Mouse (Mus musculus): Measurements from ENCODE around the gene Mob2.

Mob2 gene

DNA sequence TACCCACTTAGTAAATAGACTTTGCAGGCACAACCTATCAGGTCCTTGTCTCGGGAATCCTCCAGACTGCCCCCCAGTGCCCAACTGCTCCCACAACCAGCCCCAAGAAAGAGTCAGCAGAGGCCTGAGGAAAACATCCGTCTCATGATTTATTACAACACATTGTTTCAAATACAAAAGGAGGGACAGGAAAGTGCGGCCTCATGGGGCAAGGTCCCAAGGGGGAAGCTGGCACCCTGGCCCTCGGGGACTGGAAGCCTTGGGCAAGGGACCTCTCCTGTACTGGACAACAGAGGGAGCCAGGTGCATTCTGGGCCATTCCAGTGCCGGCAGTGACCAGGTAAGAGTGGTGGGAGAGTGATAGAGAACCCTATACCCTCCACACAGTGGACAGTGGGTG is 18.5 kb upstream of the Mob2 start:
- no peak for DNase-seq (ENCODE audit: low spot score)

- no peak for DNase-seq (ENCODE audit: low spot score)
Observed at GRCm38 (mm10) chr7:142077138-142077537, 16.3 kb upstream of the Mob2 start.

DNA sequence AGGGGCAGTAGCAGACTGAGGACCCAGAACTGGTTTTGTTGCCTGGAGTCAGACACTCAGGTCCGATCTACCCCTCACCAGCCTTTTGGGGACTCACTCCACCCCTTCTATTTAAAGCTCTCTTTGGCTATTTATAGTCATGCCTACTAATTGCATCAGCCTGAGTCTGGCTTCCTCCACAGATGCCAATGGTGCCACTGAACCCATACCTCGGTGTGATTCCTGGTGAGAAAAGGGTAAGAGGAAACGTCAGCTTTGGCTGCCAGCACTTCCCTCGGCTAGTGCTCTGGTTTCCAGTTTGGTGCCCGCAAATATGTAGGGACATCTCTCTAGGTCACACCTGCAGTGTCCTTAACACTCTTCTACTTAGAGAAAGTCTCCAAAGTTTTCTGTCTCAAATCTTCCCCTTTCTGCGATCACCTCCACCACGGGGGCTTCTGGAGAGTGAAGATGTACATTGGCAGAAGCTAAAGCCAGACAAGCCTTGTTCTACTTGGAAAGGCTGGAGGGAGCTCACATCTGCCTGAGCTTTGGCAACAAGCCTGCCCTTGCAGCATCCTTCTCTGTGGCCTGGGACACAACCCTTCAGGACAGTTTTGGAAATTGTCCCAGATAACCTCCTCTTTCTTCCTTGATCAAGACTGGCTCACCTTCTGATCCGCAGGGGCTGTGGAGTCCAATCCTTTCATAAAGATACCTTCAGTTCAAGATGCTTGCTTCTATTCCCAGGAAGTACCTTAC is 13.5 kb upstream of the Mob2 start:
- no peak for DNase-seq (ENCODE audit: low spot score)

DNA sequence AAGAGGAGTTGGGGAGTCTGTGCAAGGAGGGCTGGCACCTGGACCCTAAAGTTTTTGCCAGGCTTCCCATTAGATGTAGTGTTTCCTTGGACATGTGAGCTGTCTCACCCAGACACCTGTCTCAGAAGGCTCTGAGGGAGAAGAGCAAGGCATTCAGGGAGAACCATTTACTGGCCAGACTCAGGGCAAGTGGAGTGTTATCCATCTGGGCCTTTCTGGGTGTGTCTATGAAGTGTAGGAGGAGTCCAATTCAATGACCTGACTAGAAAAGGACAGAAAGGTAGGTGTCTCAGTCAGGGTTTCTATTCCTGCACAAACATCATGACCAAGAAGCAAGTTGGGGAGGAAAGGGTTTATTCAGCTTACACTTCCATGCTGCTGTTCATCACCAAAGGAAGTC is 10.9 kb upstream of the Mob2 start:
- DNase-seq (ENCODE audit: low spot score): no peak

GRCm38 (mm10) chr7:142071212-142071578 is 10.3 kb upstream of the Mob2 start:
- no peak for DNase-seq (ENCODE audit: low spot score)

- peak; percentile 34 for DNase-seq (ENCODE audit: low spot score)
Observed at GRCm38 (mm10) chr7:142070458-142071211, 9.8 kb upstream of the Mob2 start.

- DNase-seq (ENCODE audit: low spot score): no peak
Observed at GRCm38 (mm10) chr7:142068429-142068828, 7.6 kb upstream of the Mob2 start.

GRCm38 (mm10) chr7:142060185-142060930 is 507 bp downstream of the Mob2 start:
- peak; percentile 14 for DNase-seq (ENCODE audit: low spot score)

GRCm38 (mm10) chr7:142059024-142059423 is 1.8 kb downstream of the Mob2 start:
- no peak for DNase-seq (ENCODE audit: low spot score)

DNA sequence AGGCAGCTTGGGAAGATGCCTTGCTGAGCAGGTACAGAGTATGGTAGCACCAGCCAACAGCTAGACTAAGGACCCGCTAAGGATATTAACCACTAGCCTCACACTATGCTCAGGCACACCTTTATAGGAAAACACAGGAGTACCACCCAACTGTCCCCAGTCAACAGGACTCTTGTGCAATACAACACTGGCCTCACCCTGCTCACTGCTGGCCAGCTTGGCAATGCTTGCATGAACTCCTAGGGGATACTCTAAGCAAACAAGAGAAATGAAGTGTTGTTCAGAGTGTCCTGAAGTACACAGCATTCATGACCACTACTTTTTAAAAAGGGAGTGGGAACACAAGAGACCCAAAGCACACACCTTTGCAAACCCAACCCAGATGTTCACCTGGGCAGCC is 3.7 kb downstream of the Mob2 start:
- DNase-seq (ENCODE audit: low spot score): no peak

GRCm38 (mm10) chr7:142056601-142057061 is 4.2 kb downstream of the Mob2 start:
- no peak for DNase-seq (ENCODE audit: low spot score)

DNA sequence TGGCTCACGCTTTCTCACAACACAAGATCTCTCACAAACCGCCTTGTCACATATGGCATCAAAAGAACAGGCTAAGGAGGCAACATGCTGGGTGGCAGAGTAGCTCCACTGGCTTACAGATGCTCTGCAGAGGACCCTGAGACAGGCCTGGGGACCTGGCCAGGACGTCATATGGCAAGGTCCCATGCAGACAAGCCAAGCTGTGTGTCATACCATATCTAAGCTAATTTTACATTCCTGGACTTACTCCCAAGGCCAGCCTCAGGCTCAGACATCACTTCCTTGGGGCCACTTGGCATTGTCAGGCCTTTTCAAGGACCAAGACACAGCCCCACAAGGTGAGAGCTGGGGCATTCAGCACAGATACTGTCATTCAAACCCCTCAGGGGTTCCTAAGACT is 5.4 kb downstream of the Mob2 start:
- no peak for DNase-seq (ENCODE audit: low spot score)

DNA sequence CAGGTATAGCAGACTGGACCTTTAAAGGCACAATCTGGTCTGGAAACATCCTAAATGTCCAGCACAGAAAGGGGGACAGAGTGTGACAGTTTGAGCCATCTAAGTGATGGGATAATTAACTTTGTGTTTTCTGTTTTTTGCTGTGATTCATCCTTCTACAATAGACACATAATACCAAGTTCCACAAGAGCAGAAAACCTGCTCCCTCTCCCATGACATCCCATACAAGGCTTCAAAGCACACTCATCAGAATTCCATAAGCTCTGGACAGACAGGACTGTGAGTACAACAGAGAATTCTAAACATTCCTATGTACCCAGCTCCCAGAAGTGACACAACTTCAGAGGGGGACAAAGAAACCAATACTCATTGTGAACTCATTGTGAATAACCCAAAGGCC is 10.3 kb downstream of the Mob2 start:
- DNase-seq (ENCODE audit: low spot score): no peak

DNA sequence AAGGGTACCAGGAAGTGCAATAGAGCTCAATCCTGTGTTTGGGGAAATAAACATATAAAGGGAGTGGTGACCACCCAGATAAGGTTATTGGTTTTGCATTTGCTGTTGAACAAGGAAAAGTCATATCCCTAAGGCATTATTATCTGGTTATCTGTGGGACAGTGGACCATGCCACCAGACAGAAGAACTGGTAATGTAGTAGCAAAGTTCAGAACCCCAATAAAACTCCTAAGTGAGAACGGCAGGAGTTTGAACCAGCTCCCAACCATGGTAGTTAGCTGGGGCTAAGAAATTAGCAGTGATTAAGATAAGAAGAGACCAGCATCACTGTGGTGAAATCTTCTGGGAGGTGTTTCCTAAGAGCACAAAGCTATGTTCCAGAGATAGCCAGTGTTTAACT is 14.9 kb downstream of the Mob2 start:
- no peak for DNase-seq (ENCODE audit: low spot score)

DNA sequence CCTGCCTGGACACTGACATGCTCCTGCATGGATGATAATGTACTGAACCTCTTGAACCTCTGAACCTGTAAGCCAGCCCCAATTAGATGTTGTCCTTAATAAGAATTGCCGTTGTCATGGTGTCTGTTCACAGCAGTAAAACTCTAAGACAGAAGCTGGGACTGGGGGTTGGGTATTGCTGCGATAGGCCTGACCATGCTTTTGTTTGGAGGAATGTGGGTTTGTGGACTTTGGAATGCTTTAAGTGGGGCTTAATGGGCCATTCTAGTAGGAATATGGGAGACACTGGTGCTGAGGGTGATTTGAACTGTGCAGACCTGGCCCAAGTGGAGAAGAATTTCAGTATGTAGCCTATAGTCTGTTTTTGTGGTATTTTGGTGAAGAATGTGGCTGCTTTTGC is 15.5 kb downstream of the Mob2 start:
- DNase-seq (ENCODE audit: low spot score): peak; percentile 9

DNA sequence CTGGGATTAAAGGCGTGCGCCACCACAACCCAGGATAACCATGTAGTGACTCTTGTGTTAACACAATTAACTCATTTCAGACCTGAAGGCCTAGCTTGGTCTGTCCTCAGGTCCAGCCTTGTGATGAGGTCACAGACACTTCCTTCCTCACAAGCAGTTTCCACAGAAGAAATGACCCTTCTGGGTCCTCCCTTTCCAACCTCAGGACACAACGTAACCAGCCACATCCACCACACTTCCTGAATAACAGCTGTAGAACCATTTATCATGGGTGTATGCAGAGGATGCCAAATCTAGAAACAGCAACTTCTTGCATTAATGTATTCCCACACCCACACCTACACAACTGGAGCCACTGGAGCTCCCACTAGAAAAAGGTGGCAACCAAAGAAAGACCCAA is 20.1 kb downstream of the Mob2 start:
- DNase-seq (ENCODE audit: low spot score): no peak

- peak; percentile 11 for DNase-seq (ENCODE audit: low spot score)
Observed at GRCm38 (mm10) chr7:142037553-142038170, 23.2 kb downstream of the Mob2 start.

DNA sequence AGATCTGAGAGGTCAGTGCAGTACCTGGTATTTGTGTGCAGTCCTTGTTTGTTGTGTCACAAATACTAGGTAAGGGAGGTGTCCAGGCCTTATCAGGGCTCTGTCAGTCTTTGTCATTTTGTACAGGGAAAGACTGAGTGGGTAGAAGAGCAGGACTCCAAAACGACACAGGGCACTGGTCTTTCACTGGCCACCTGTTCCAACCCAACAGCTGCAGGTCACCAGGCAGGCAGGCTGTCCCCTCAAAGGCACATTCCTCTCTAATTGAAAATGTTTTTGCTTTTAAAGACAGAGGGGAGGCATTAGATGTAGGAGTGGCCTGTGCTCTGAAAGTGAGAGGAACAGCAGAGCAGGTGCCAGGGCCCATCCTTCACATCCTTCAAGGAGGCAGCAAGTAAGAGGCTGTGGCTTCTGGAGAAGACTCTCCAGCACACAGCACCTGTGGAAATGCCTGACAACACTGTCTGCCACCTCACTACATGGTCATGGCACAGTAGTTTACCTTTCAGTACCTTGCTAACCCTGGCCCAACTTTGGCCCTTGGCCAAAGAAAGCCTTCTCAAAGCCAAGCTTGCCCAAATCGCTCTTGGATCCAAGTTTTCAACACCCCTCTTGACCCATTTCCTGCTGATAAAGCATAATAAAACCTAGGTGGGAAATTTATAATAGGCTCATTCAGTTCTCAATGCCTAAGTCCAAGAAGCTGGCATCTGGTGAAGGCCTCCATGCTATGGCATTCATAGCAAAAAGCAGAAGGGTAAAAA is 25.6 kb downstream of the Mob2 start:
- DNase-seq (ENCODE audit: low spot score): no peak

- DNase-seq (ENCODE audit: low spot score): no peak
Observed at GRCm38 (mm10) chr7:142034198-142034597, 26.7 kb downstream of the Mob2 start.

DNA sequence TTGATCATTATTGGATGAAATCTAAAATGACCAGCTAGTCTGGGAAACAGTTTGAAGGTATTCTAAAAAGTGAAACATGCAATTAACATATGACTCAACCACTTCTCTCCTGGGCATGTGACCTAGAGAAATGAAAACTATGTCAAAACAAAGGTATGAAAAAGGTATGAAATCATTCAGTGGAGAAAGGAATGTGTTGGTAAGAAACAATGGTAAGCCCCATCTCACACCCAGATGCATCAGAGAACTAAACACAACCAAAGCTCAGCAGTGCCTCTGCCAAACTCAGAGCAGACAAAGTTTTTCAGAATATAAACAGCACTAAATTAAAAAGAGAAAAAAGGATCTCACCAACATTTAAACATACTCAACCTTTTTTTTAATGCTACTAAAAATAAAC is 30.8 kb downstream of the Mob2 start:
- no peak for DNase-seq (ENCODE audit: low spot score)

DNA sequence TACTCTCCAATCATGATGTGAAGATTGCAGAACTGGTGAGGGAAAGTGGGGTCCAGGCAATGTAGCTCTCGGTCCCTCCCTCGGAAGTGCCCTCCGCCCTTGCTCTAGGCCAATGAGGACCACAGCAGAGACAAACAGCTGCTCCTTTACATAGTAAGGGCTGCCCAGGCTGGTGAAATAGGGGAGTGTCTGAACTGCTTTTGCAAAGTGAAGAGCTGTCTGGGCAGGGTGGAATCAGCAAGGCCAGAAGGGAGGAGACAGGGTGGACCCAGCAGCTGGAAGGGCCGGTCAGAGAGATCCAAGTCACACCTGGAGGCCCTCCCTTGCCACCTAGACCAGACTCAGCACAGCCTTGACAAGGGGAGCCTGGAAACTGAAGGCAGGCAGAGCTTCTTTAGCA is 34.9 kb downstream of the Mob2 start:
- no peak for DNase-seq (ENCODE audit: low spot score)

DNA sequence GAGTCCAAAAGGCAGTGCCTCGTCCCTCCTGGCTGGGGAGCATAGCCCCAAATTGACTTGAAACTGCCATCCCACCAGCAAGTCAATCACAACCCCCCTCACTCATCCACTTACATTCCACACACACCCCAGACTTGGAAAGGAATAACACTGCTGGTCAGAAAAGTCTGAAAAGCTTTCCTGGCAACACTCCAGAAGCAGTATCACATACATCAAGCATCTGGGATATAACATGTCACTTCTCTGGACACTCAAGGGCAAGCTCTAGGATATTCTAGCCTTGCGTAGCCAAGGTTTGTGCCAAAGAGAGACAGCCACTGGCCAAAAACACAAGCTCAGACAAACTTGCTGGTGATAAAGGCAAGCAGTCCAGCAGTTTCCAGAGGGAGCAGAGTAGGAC is 35.7 kb downstream of the Mob2 start:
- no peak for DNase-seq (ENCODE audit: low spot score)

Measured in yolk sac, embryonic 10.5 days (tissue).